26 mouse cellular contexts compared by ENCODE assay signal in the genomic region with DNA sequence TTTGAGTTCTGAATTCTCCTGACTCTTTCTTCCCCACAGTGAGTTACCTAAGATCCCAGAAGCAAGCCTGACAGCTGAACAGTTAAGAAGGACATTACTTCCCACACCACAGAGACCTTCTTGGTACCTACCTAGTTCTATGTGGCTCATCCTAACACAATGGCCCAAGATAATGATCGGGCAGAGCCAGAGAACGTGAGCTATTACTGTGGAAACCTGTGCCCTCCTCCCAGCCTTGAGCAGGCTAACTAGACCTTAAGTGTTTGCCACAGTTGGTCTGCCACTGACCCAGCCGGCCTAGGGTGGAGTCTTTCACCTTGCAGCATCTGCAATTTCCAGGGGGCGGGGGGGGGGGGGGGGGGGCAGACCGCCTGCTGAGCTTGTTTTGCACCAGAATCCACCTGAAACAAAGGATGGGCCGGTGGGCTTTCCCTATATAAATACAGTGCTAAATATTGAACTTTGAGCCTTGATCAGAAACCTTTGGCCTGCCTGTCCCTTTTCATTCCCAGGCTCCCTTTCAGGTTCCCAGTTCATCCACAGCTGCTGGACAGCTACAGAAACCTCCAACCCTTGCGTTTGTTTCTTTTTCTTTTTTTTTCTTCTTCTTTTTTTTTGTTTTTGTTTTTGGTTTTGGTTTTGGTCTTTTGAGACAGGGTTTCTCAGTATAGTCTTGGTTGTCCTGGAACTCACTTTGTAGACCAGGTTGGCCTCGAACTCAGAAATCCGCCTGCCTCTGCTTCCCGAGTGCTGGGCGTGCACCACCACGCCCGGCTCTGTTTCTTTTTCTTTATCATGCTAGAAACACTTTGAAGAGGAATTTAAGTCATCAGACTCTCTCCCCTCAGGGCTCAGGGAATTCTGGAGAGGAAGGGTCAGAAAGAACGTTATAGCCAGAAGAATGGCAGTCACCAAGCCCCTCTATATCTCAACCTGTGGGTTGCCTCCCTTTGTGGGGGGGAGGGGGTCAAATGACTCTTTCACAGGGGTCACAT. TPM values are rescaled to one million over a fixed set of nuclear protein-coding genes. Genes with fewer than 3 reads are reported as not detected.
DNase-seq lines count a peak whose midpoint lies in the region; ATAC-seq and TF ChIP-seq lines count a peak whose summit lies in the region.
"Had no signal": no experiment of that assay in that cellular context is flagged by ENCODE, and none has a peak within 500 bp of the region (broad histone marks: within the 10 kb centered on the region; RNA-seq: fewer than 3 reads in every experiment).

No protein-coding gene starts in this region.

- no peak overlapping the region for H3K9ac ChIP-seq in hindbrain, postnatal 0 days (replicated peaks; ENCODE audit: low read length)
- H3K9ac ChIP-seq in midbrain, embryonic 16.5 days (ENCODE audit: low read depth, low read length), result no peak overlapping the region
- H3K9ac ChIP-seq: embryonic facial prominence, embryonic 12.5 days; forebrain, embryonic 13.5 days; forebrain, embryonic 15.5 days; forebrain, postnatal 0 days had no signal

- no peaks in the 10 kb centered on the region for H3K27me3 ChIP-seq in hindbrain, postnatal 0 days (ENCODE audit: insufficient read depth, low read length)
- H3K27me3 ChIP-seq in midbrain, embryonic 16.5 days (ENCODE audit: control insufficient read depth, insufficient read depth, low read depth, low read length), result no peaks in the 10 kb centered on the region
- H3K27me3 ChIP-seq: embryonic facial prominence, embryonic 12.5 days; forebrain, embryonic 13.5 days; forebrain, embryonic 15.5 days; Patski had no signal

- H3K4me1 ChIP-seq in hindbrain, postnatal 0 days (ENCODE audit: insufficient read depth, low read length), result no peaks in the 10 kb centered on the region
- no peaks in the 10 kb centered on the region for H3K4me1 ChIP-seq in midbrain, embryonic 16.5 days (ENCODE audit: control insufficient read depth, insufficient read depth, low read length)
- H3K4me1 ChIP-seq: embryonic facial prominence, embryonic 10.5 days; embryonic facial prominence, embryonic 12.5 days; forebrain, embryonic 13.5 days; forebrain, embryonic 15.5 days had no signal

- 87% methylated on average over 13 of the region's 14 CpGs for WGBS in hindbrain, postnatal 0 days
- WGBS in midbrain, embryonic 16.5 days, result 89% methylated on average over 14 of the region's 14 CpGs

- H3K9me3 ChIP-seq in hindbrain, postnatal 0 days (ENCODE audit: low read length), result no peaks in the 10 kb centered on the region; the same call in 1 of the 2 replicates
- no peaks in the 10 kb centered on the region for H3K9me3 ChIP-seq in midbrain, embryonic 16.5 days (replicated peaks; ENCODE audit: control insufficient read depth, low read length, poor library complexity, severe bottlenecking)
- H3K9me3 ChIP-seq: embryonic facial prominence, embryonic 12.5 days; forebrain, embryonic 13.5 days; forebrain, embryonic 15.5 days; G1E had no signal

- peak; percentile 85 for DNase-seq in ES-CJ7 (ENCODE audit: low read depth, low spot score)
- peak; percentile 81 for DNase-seq in R1 (ENCODE audit: low read depth, low spot score)
- no peak for DNase-seq in hindbrain, postnatal 0 days (ENCODE audit: low spot score)
- no peak for DNase-seq in ovary, postnatal 14 days (ENCODE audit: low spot score)
- DNase-seq: adrenal gland, adult 8-10 months; adrenal gland, postnatal 14 days; adrenal gland, postnatal 36 days; cerebellum, adult 11-12 months; cerebellum, adult 2 months; cerebellum, adult 9-10 months; cerebellum, postnatal 10 days; cerebellum, postnatal 25 days; forebrain, postnatal 0 days had no signal

- no peak overlapping the region for H3K4me2 ChIP-seq in hindbrain, postnatal 0 days (ENCODE audit: low read depth, low read length)
- no peak overlapping the region for H3K4me2 ChIP-seq in midbrain, embryonic 16.5 days (ENCODE audit: low read length)
- H3K4me2 ChIP-seq: embryonic facial prominence, embryonic 12.5 days; forebrain, embryonic 13.5 days; forebrain, embryonic 15.5 days had no signal

- no peak for TF ChIP-seq CTCF in hindbrain, postnatal 0 days (IDR thresholded peaks at IDR 0.05; ENCODE audit: low read depth)

- no peak for ATAC-seq in hindbrain, postnatal 0 days
- ATAC-seq in midbrain, embryonic 16.5 days, result no peak
- ATAC-seq: activated CD4-positive, CD25-positive, alpha-beta regulatory T cell, adult 4 months; forebrain, embryonic 13.5 days; forebrain, embryonic 15.5 days; forebrain, postnatal 0 days; Patski had no signal

- no peak overlapping the region for H3K4me3 ChIP-seq in hindbrain, postnatal 0 days (ENCODE audit: low read length)
- no peak overlapping the region for H3K4me3 ChIP-seq in midbrain, embryonic 16.5 days (ENCODE audit: low read depth, low read length)
- H3K4me3 ChIP-seq: embryonic facial prominence, embryonic 10.5 days; embryonic facial prominence, embryonic 12.5 days; forebrain, embryonic 13.5 days; forebrain, embryonic 15.5 days had no signal

- H3K27ac ChIP-seq in hindbrain, postnatal 0 days, result no peak overlapping the region
- H3K27ac ChIP-seq in midbrain, embryonic 16.5 days (ENCODE audit: low read length), result no peak overlapping the region
- H3K27ac ChIP-seq: embryonic facial prominence, embryonic 10.5 days; embryonic facial prominence, embryonic 12.5 days; forebrain, embryonic 13.5 days; forebrain, embryonic 15.5 days had no signal

- no peaks in the 10 kb centered on the region for H3K36me3 ChIP-seq in hindbrain, postnatal 0 days (ENCODE audit: insufficient read depth, low read length)
- no peaks in the 10 kb centered on the region for H3K36me3 ChIP-seq in midbrain, embryonic 16.5 days (ENCODE audit: control insufficient read depth, insufficient read depth, low read length)
- H3K36me3 ChIP-seq: embryonic facial prominence, embryonic 10.5 days; embryonic facial prominence, embryonic 12.5 days; forebrain, embryonic 15.5 days; G1E had no signal

RNA-seq across cellular contexts. Expression of gene Msh6, which starts 11.5 kb away (rescaled TPM):
- 21.1 and 21.5 TPM in 2 replicates for total RNA-seq in hindbrain, postnatal 0 days (2014; rRNA removed)
- polyA plus RNA-seq in hindbrain, postnatal 0 days (2015; fragmentation: Nextera tagmentation; extraction: Ambion mirVana), result 19.2 and 19.6 TPM in 2 replicates
- 28.0 and 28.6 TPM in 2 replicates for polyA plus RNA-seq in midbrain, embryonic 16.5 days (2015; fragmentation: Nextera tagmentation; extraction: Ambion mirVana)

RNA-seq across cellular contexts. Expression of gene Rpl36-ps4, which starts 42.6 kb away (rescaled TPM):
- total RNA-seq in hindbrain, postnatal 0 days (2014; rRNA removed), result not detected in 2 replicates
- polyA plus RNA-seq in hindbrain, postnatal 0 days (2015; fragmentation: Nextera tagmentation; extraction: Ambion mirVana), result not detected in 2 replicates
- polyA plus RNA-seq in midbrain, embryonic 16.5 days (2015; fragmentation: Nextera tagmentation; extraction: Ambion mirVana), result not detected in 2 replicates
- total RNA-seq: adrenal gland, adult 18-20 months; adrenal gland, adult 8-10 months; adrenal gland, postnatal 14 days; adrenal gland, postnatal 36 days; forebrain, postnatal 0 days; G1E had no signal
- polyA plus RNA-seq: activated CD4-positive, CD25-positive, alpha-beta regulatory T cell, adult 4 months; C2C12; cerebellum, adult 2 months; cortical plate, adult 2 months; embryonic facial prominence, embryonic 10.5 days; embryonic facial prominence, embryonic 12.5 days; embryonic facial prominence, embryonic 14.5 days; forebrain, embryonic 11.5 days; forebrain, embryonic 13.5 days; forebrain, embryonic 15.5 days; forebrain, postnatal 0 days; G1E; Patski had no signal

Comparison
In these comparisons a context has a peak if more than half of its experiments do, and no peak if none do; other contexts are left out.
1. DNase-seq: peak in ES-CJ7 (single experiment) and R1 (single experiment); none in hindbrain, postnatal 0 days (single experiment) and ovary, postnatal 14 days (single experiment).